12 mouse cellular contexts compared by ENCODE assay signal in the genomic region with DNA sequence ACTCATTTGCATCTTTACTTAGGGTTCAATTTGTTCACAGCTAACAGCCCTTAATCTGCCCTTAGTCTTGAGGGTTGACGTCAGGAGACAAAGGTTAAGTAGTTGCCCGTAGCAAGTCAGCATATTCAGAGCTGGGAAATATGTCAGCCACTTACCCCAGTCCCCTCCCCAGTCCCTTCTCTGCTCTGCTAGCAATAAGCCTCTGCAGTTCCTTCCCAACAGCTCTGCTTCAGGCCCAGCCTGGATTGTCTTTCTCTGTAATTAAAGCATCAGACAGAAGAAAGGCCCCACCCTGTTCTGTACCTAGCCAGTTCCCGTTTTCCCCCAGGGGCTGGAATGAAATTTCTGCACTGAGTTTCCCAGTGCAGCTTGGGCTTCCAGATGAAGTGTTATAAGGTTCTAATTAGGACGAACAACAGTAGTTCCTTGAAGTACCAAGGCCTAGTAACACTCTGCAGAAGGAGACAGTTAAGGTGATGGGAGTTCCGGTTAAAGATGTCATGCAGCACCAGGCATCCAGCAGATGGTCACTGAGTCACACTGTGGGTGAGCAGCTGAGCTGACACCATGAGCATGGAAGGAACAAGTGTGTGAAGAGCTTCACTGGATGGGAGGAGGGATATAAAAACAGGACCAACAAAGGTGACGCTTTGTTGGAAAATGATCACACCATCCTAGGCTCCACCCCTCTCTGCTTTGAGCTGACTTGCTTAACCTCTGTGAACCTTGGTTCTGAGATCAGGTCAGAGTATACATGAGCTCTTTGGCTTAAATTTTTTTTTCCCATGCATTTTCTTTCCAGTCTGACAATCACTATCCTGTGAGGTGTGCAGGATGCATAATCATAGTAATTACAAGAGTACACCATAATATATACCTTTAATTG. TPM values are rescaled to one million over a fixed set of nuclear protein-coding genes. Genes with fewer than 3 reads are reported as not detected.
DNase-seq lines count a peak whose midpoint lies in the region; ATAC-seq and TF ChIP-seq lines count a peak whose summit lies in the region.
"Had no signal": no experiment of that assay in that cellular context is flagged by ENCODE, and none has a peak within 500 bp of the region (broad histone marks: within the 10 kb centered on the region; RNA-seq: fewer than 3 reads in every experiment).

No protein-coding gene starts in this region.

- no peak for TF ChIP-seq CTCF in liver, postnatal 0 days (IDR thresholded peaks at IDR 0.05; ENCODE audit: low read depth)

- H3K4me3 ChIP-seq in liver, embryonic 11.5 days (ENCODE audit: low read depth, low read length) = no peak overlapping the region
- H3K4me3 ChIP-seq in liver, postnatal 0 days (ENCODE audit: low read depth, low read length) = no peak overlapping the region
- H3K4me3 ChIP-seq in intestine, embryonic 15.5 days (replicated peaks) = no peak overlapping the region
- H3K4me3 ChIP-seq in stomach, embryonic 16.5 days (replicated peaks; ENCODE audit: low read length) = no peak overlapping the region
- H3K4me3 ChIP-seq: limb, embryonic 13.5 days had no signal

- no peak overlapping the region for H3K4me2 ChIP-seq in liver, embryonic 11.5 days
- no peak overlapping the region for H3K4me2 ChIP-seq in liver, postnatal 0 days (ENCODE audit: low read depth, low read length)
- no peak overlapping the region for H3K4me2 ChIP-seq in intestine, embryonic 15.5 days (replicated peaks)
- no peak overlapping the region for H3K4me2 ChIP-seq in stomach, embryonic 16.5 days (ENCODE audit: low read depth, low read length)
- H3K4me2 ChIP-seq: heart, embryonic 11.5 days; limb, embryonic 13.5 days had no signal

- H3K36me3 ChIP-seq in liver, embryonic 11.5 days (ENCODE audit: control insufficient read depth, insufficient read depth, low read length) = no peaks in the 10 kb centered on the region
- H3K36me3 ChIP-seq in liver, postnatal 0 days (replicated peaks; ENCODE audit: insufficient read depth, low read length) = no peaks in the 10 kb centered on the region
- no peaks in the 10 kb centered on the region for H3K36me3 ChIP-seq in intestine, embryonic 15.5 days
- H3K36me3 ChIP-seq in stomach, embryonic 16.5 days (ENCODE audit: control insufficient read depth, insufficient read depth, low read length) = no peaks in the 10 kb centered on the region
- H3K36me3 ChIP-seq: limb, embryonic 13.5 days had no signal

- no peaks in the 10 kb centered on the region for H3K4me1 ChIP-seq in liver, embryonic 11.5 days (replicated peaks; ENCODE audit: control insufficient read depth, insufficient read depth, low read length)
- no peaks in the 10 kb centered on the region for H3K4me1 ChIP-seq in liver, postnatal 0 days (ENCODE audit: insufficient read depth)
- peaks cover 3% of the 10 kb centered on the region; the same call in 1 of the 2 replicates for H3K4me1 ChIP-seq in intestine, embryonic 15.5 days (replicated peaks)
- no peaks in the 10 kb centered on the region for H3K4me1 ChIP-seq in stomach, embryonic 16.5 days (ENCODE audit: control insufficient read depth, insufficient read depth, low read length)

- H3K27me3 ChIP-seq in liver, embryonic 11.5 days (replicated peaks; ENCODE audit: control insufficient read depth, insufficient read depth, low read length) = no peaks in the 10 kb centered on the region
- H3K27me3 ChIP-seq in liver, postnatal 0 days (ENCODE audit: insufficient read depth, low read length) = no peaks in the 10 kb centered on the region
- H3K27me3 ChIP-seq in intestine, embryonic 15.5 days (replicated peaks) = no peaks in the 10 kb centered on the region
- H3K27me3 ChIP-seq in stomach, embryonic 16.5 days (ENCODE audit: control insufficient read depth, insufficient read depth, low read length) = no peaks in the 10 kb centered on the region
- H3K27me3 ChIP-seq: limb, embryonic 13.5 days had no signal

- 0 out of 2 replicates have a peak, but pooled peaks have one; percentile 31 for ATAC-seq in liver, embryonic 11.5 days (replicated peaks; ENCODE audit: low FRiP score)
- ATAC-seq in liver, postnatal 0 days = no peak
- ATAC-seq in intestine, embryonic 15.5 days = peak; percentile 54
- no peak; the same call in 1 of the 2 replicates for ATAC-seq in stomach, embryonic 16.5 days (ENCODE audit: insufficient read depth, low FRiP score)

- no peak for TF ChIP-seq EP300 in liver, postnatal 0 days (IDR thresholded peaks at IDR 0.05; ENCODE audit: low read depth)

- H3K9me3 ChIP-seq in liver, embryonic 11.5 days (ENCODE audit: control insufficient read depth, low read length) = no peaks in the 10 kb centered on the region
- H3K9me3 ChIP-seq in liver, postnatal 0 days (ENCODE audit: low read length) = no peaks in the 10 kb centered on the region
- H3K9me3 ChIP-seq in intestine, embryonic 15.5 days = no peaks in the 10 kb centered on the region
- no peaks in the 10 kb centered on the region for H3K9me3 ChIP-seq in stomach, embryonic 16.5 days (replicated peaks; ENCODE audit: control insufficient read depth, low read length)
- H3K9me3 ChIP-seq: limb, embryonic 13.5 days had no signal

- 70% methylated on average over 6 of the region's 6 CpGs for WGBS in liver, embryonic 11.5 days
- WGBS in liver, postnatal 0 days (ENCODE audit: insufficient replicate concordance) = 70% methylated on average over 6 of the region's 6 CpGs
- 55% methylated on average over 6 of the region's 6 CpGs for WGBS in intestine, embryonic 15.5 days
- WGBS in stomach, embryonic 16.5 days = 56% methylated on average over 6 of the region's 6 CpGs

- H3K27ac ChIP-seq in liver, embryonic 11.5 days (ENCODE audit: low read depth, low read length) = no peak overlapping the region
- H3K27ac ChIP-seq in liver, postnatal 0 days (ENCODE audit: low read depth) = no peak overlapping the region
- 0 out of 2 replicates have a peak overlapping the region, but pooled peaks have one; percentile 19 for H3K27ac ChIP-seq in intestine, embryonic 15.5 days
- H3K27ac ChIP-seq in stomach, embryonic 16.5 days (ENCODE audit: low read length) = peak overlapping the region; percentile 46; the same call in 1 of the 2 replicates
- H3K27ac ChIP-seq: limb, embryonic 13.5 days had no signal

- H3K9ac ChIP-seq in liver, embryonic 11.5 days (ENCODE audit: low read depth, low read length) = no peak overlapping the region
- no peak overlapping the region for H3K9ac ChIP-seq in liver, postnatal 0 days (replicated peaks)
- H3K9ac ChIP-seq in intestine, embryonic 15.5 days = no peak overlapping the region
- no peak overlapping the region for H3K9ac ChIP-seq in stomach, embryonic 16.5 days (ENCODE audit: low read length)
- H3K9ac ChIP-seq: limb, embryonic 13.5 days had no signal

- DNase-seq in adrenal gland, postnatal 14 days = peak; percentile 41
- DNase-seq in adrenal gland, adult 8-10 months = no peak
- no peak for DNase-seq in liver, embryonic 11.5 days (ENCODE audit: low spot score)
- no peak for DNase-seq in liver, postnatal 0 days
- no peak for DNase-seq in heart, adult 11 months
- no peak for DNase-seq in urinary bladder, postnatal 25 days (ENCODE audit: low spot score)
- DNase-seq: cerebellum, adult 9-11 months; lung, postnatal 10 days had no signal

RNA-seq across cellular contexts. Expression of a gene that starts 55.2 kb away (rescaled TPM):
- 109 and 110 TPM in 2 replicates for total RNA-seq in adrenal gland, postnatal 14 days (2021)
- total RNA-seq in adrenal gland, adult 8-10 months (2022) = 100 to 1,000 TPM in 3 of 4 experiments, 10 to 100 TPM in 1; 97.1 to 122 (median 103) TPM
- 48.2 and 50.1 TPM in 2 replicates for polyA plus RNA-seq in liver, embryonic 11.5 days (2014; fragmentation: Nextera tagmentation; extraction: Ambion mirVana)
- polyA plus RNA-seq in liver, postnatal 0 days (2015; fragmentation: Nextera tagmentation; extraction: Ambion mirVana) = 39.0 and 41.2 TPM in 2 replicates
- 65.1 and 73.7 TPM in 2 replicates for polyA plus RNA-seq in intestine, embryonic 15.5 days (2015; fragmentation: Nextera tagmentation; extraction: Ambion mirVana)
- 94.1 and 101 TPM in 2 replicates for polyA plus RNA-seq in stomach, embryonic 16.5 days (2015; fragmentation: Nextera tagmentation; extraction: Ambion mirVana)

Comparison
In these comparisons a context has a peak if more than half of its experiments do, and no peak if none do; other contexts are left out.
1. ATAC-seq: peak in liver, embryonic 11.5 days (single experiment) and intestine, embryonic 15.5 days (single experiment); none in liver, postnatal 0 days (single experiment) and stomach, embryonic 16.5 days (single experiment).
2. H3K27ac ChIP-seq: peak in intestine, embryonic 15.5 days (single experiment) and stomach, embryonic 16.5 days (single experiment); none in liver, embryonic 11.5 days (single experiment) and liver, postnatal 0 days (single experiment).